Mouse (Mus musculus) cerebellum, adult 2 months (tissue): ENCODE data around the gene 4933409G03Rik. TPM values are rescaled to one million over a fixed set of nuclear protein-coding genes. Genes with fewer than 3 reads are reported as not detected.
"Not testable (repeated sequence)": the region's sequence is repeated elsewhere in the genome, so short reads cannot be mapped to it uniquely, and the experiment has no call there.

Source experiments
- DNase-seq, 2 experiments: peaks; one replicate each; pipeline ENCODE4 v3.0.0; 2021
- H3K27ac ChIP-seq: fragments of 200-500 bp; 2 replicates; pipeline ENCODE4 v1.5.1; 2012; ENCODE audit warnings: low read length, control low read depth, inconsistent platforms; ENCODE audit not compliant: insufficient read depth
- H3K27me3 ChIP-seq: fragments of 200-500 bp; 2 replicates; pipeline ENCODE4 v1.6.1; 2012; ENCODE audit warnings: inconsistent platforms, mild to moderate bottlenecking, low read length, moderate library complexity; ENCODE audit not compliant: control insufficient read depth, insufficient read depth
- H3K4me1 ChIP-seq: fragments of 200-500 bp; 2 replicates; pipeline ENCODE4 v1.6.1; 2011; ENCODE audit warnings: low read length; ENCODE audit not compliant: control insufficient read depth, insufficient read depth
- H3K4me3 ChIP-seq: fragments of 200-500 bp; replicated peaks from 2 replicates; pipeline ENCODE3; 2011; ENCODE audit warnings: mild to moderate bottlenecking, low read depth, low read length, control low read depth; ENCODE audit not compliant: insufficient read depth
- CTCF ChIP-seq: fragments of 200-500 bp; IDR thresholded peaks from 2 replicates; pipeline ENCODE4 v1.5.1; 2011; ENCODE audit warnings: low read depth, mild to moderate bottlenecking, control low read depth, low read length, moderate library complexity, borderline replicate concordance; ENCODE audit not compliant: insufficient read depth
- POLR2A ChIP-seq: fragments of 200-500 bp; IDR thresholded peaks from 2 replicates; pipeline ENCODE4 v1.6.1; 2011; ENCODE audit warnings: low read length, control low read depth, borderline replicate concordance; ENCODE audit not compliant: insufficient read depth
- WGBS: fragments of 180-500 bp; shearing (Covaris S2); methylation state at CpG from one replicate; pipeline ENCODE4 v1.1.7; 2018; 5-methylcytosine and 5-hydroxymethylcytosine counted together
- polyA plus RNA-seq: library from polyadenylated mRNA; depleted of rRNA; stranded (reverse); fragments of >200 nt; gene quantifications from 2 replicates; pipeline ENCODE4 v1.2.3, GENCODE M21; 2012; rRNA removed

Gene 4933409G03Rik
- polyA plus RNA-seq, result not detected in 2 replicates

GRCm38 (mm10) chr2:68582113-68582512, at the start of gene 4933409G03Rik:
4933409G03Rik (plus strand) TSS chr2:68582413.
- TF ChIP-seq CTCF (no peak), POLR2A (no peak)
- WGBS, result 90% methylated on average over 5 of the region's 5 CpGs

DNA sequence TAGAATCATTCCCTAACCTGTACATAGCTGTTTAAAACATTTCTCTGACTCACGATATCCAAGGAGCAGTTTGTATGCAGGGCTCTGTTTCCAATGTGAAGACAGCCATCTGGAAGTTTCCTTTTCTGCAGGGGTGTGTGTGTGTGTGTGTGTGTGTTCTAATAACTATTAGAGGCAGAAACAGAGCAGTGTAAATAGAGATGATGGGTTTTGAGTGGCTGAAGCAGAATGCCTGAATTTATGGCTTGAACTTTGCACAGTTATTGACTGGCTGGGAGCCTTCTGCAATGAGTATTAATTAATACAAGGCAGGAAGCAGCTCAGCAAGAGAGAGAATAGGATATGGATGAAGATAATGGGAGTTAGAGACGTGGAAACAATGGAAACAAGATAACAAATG, 38.0 kb upstream of the 4933409G03Rik start:
- no peaks in the 10 kb centered on the region for H3K27me3 ChIP-seq
- TF ChIP-seq CTCF (no peak), POLR2A (no peak)
- no peak overlapping the region for H3K4me3 ChIP-seq
- no peaks in the 10 kb centered on the region for H3K4me1 ChIP-seq
- WGBS, result 60% methylated on average over 2 of the region's 2 CpGs
- no peak overlapping the region for H3K27ac ChIP-seq
- DNase-seq, result no peak

More at GRCm38 (mm10) chr2:68582113-68582512, at the start of gene 4933409G03Rik:
- no peaks in the 10 kb centered on the region for H3K4me1 ChIP-seq
- no peak for DNase-seq
- H3K4me3 ChIP-seq, result no peak within 1 kb of the TSS
- H3K27ac ChIP-seq, result no peak within 1 kb of the TSS
- no peaks in the 10 kb centered on the region for H3K27me3 ChIP-seq

GRCm38 (mm10) chr2:68560821-68561220, 21.4 kb upstream of the 4933409G03Rik start:
- H3K27ac ChIP-seq, result no peak overlapping the region
- TF ChIP-seq POLR2A (no peak), CTCF (no peak)
- H3K4me3 ChIP-seq, result no peak overlapping the region
- H3K4me1 ChIP-seq, result no peaks in the 10 kb centered on the region
- DNase-seq, result no peak
- no peaks in the 10 kb centered on the region for H3K27me3 ChIP-seq
- 59% methylated on average over 4 of the region's 4 CpGs for WGBS

DNA sequence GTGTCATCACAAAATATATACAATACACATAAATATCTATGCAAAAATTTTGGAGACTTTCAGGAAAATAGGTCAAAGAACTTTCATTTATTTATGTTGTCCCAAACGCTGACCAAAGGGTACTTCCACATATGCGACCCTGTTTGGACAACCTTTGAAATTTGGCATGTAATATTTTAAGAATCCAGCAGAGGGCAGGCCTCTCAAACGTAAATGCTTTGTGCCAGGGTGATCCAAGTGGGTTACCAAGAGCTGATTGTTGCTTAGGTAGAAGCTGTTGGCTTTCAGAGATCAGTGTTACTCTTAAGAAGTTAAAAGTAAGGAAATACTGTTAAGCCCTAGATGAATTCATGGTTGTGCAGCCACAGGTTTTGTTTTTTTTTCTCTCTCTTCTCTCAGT, 18.9 kb upstream of the 4933409G03Rik start:
- peak; percentile 63; the same call in 1 of the 2 replicates for TF ChIP-seq CTCF
- no peak for TF ChIP-seq POLR2A
- no peaks in the 10 kb centered on the region for H3K27me3 ChIP-seq
- 17% methylated on average over 3 of the region's 3 CpGs for WGBS
- H3K4me3 ChIP-seq, result no peak overlapping the region
- peak; percentile 18 to 31 for DNase-seq
- H3K27ac ChIP-seq, result no peak overlapping the region
- H3K4me1 ChIP-seq, result no peaks in the 10 kb centered on the region

- Histone ChIP-seq H3K4me1 (no peaks in the 10 kb centered on the region), H3K4me3 (no peak overlapping the region), H3K27me3 (no peaks in the 10 kb centered on the region), H3K27ac (no peak overlapping the region)
- 39% methylated on average over 15 of the region's 15 CpGs for WGBS
- DNase-seq, result peak; percentile 32 to 59
- TF ChIP-seq POLR2A, result no peak
- no peak for TF ChIP-seq CTCF
These were observed 13.9 kb upstream of the 4933409G03Rik start for GRCm38 (mm10) chr2:68568361-68568760.

DNA sequence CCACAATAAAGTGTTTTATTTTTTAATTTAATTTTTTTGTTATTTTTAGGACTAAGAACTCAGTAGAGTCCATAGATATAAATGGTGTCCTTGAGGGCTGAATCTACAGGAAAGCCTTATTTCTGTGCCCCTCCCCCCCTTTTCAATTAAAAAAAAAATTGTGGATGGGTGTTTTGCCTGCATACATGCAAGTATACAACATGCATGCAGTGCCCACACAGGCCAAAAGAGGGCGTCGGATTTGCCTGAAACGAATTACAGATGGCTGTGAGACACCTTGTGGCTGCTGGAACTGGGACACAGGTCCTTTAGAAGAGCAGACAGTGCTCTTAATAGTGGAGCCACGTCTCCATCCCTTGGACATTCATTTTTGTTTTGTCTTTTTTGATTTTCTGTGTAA, 9.9 kb upstream of the 4933409G03Rik start:
- WGBS, result 27% methylated on average over 4 of the region's 4 CpGs
- TF ChIP-seq POLR2A (no peak), CTCF (no peak)
- H3K4me3 ChIP-seq, result no peak overlapping the region
- peak; percentile 11 to 13 for DNase-seq
- H3K27ac ChIP-seq, result no peak overlapping the region
- H3K4me1 ChIP-seq, result no peaks in the 10 kb centered on the region
- no peaks in the 10 kb centered on the region for H3K27me3 ChIP-seq

DNA sequence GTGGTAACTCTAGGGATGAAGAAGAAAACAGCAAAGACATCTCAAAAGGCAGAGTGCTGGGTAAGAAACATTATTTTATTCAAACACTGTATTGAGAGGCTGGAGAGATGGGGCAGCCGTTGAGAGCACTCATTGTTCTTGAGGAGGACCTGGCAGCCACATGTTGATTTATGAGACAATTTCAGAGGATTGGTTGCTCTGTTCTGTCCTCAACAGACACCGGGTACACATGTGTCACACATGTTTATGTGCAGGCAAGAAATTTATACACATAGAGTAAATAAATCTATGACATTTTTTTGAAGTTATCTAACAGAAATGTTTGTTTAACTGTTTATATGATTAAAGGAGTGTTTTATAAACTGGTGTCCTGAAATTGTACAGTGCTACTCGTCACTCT, 10.6 kb downstream of the 4933409G03Rik start:
- TF ChIP-seq POLR2A (no peak), CTCF (no peak)
- 72% methylated on average over 3 of the region's 3 CpGs for WGBS
- Histone ChIP-seq H3K4me1 (no peaks in the 10 kb centered on the region), H3K27me3 (no peaks in the 10 kb centered on the region), H3K4me3 (no peak overlapping the region), H3K27ac (no peak overlapping the region)
- DNase-seq, result no peak

GRCm38 (mm10) chr2:68656186-68656585, 74.0 kb downstream of the 4933409G03Rik start, which contains the start of gene 4932414N04Rik:
4932414N04Rik (plus strand) TSS chr2:68656486.
- 86% methylated on average over 2 of the region's 5 CpGs for WGBS
- H3K27me3 ChIP-seq, H3K4me3 ChIP-seq, H3K27ac ChIP-seq, DNase-seq, H3K4me1 ChIP-seq: not testable (repeated sequence)

Other genes starting within 250 kb of the 4933409G03Rik start
- 47.9 and 49.8 TPM in 2 replicates for gene Stk39, start 110.1 kb upstream of the 4933409G03Rik start, polyA plus RNA-seq
- not detected in 2 replicates for gene 4932414N04Rik, start 74.1 kb downstream of the 4933409G03Rik start, polyA plus RNA-seq